Mouse (Mus musculus): ENCODE results near the gene Fbxo40.

Gene Fbxo40

GRCm38 (mm10) chr16:36925351-36925750 is 64.9 kb downstream of the Fbxo40 start:
- DNase-seq (ENCODE audit: extremely low read depth, low read depth, low spot score), result no peak

- no peak for DNase-seq (ENCODE audit: extremely low read depth, low read depth, low spot score)
Observed at GRCm38 (mm10) chr16:36924312-36924711, 66.0 kb downstream of the Fbxo40 start.

GRCm38 (mm10) chr16:36921980-36922379 is 68.3 kb downstream of the Fbxo40 start:
- no peak for DNase-seq (ENCODE audit: extremely low read depth, low read depth, low spot score)

- DNase-seq (ENCODE audit: extremely low read depth, low read depth, low spot score), result no peak
Observed at GRCm38 (mm10) chr16:36921067-36921613, 69.1 kb downstream of the Fbxo40 start.

GRCm38 (mm10) chr16:36920410-36920809 is 69.9 kb downstream of the Fbxo40 start:
- DNase-seq (ENCODE audit: extremely low read depth, low read depth, low spot score), result no peak

- no peak for DNase-seq (ENCODE audit: extremely low read depth, low read depth, low spot score)
Observed at GRCm38 (mm10) chr16:36918505-36918904, 71.8 kb downstream of the Fbxo40 start.

GRCm38 (mm10) chr16:36914195-36914594 is 76.1 kb downstream of the Fbxo40 start:
- DNase-seq (ENCODE audit: extremely low read depth, low read depth, low spot score), result no peak

All from fat pad, adult 2 months (tissue).